In genomic region chrX:169798987-169799680, GRCm38 (mm10) we compare ENCODE assay signal across 8 mouse cellular contexts. TPM values are rescaled to one million over a fixed set of nuclear protein-coding genes. Genes with fewer than 3 reads are reported as not detected.
DNase-seq lines count a peak whose midpoint lies in the region; ATAC-seq and TF ChIP-seq lines count a peak whose summit lies in the region.

No protein-coding gene starts in this region.

- H3K36me3 ChIP-seq in E14TG2a.4 (ENCODE audit: insufficient read depth, low read length) = no peaks in the 10 kb centered on the region
- H3K36me3 ChIP-seq in heart, postnatal 0 days (replicated peaks; ENCODE audit: control insufficient read depth, insufficient read depth, low read length) = no peaks in the 10 kb centered on the region
- H3K36me3 ChIP-seq in stomach, embryonic 16.5 days (ENCODE audit: control insufficient read depth, insufficient read depth, low read length) = no peaks in the 10 kb centered on the region

- no peak overlapping the region for H3K4me3 ChIP-seq in E14TG2a.4 (replicated peaks; ENCODE audit: low read length)
- H3K4me3 ChIP-seq in heart, postnatal 0 days (ENCODE audit: low read depth, low read length) = peak overlapping the region; percentile 39
- peak overlapping the region; percentile 33; the same call in 1 of the 2 replicates for H3K4me3 ChIP-seq in stomach, embryonic 16.5 days (replicated peaks; ENCODE audit: low read length)

- ATAC-seq in heart, postnatal 0 days (ENCODE audit: insufficient read depth, low read depth) = no peak
- no peak for ATAC-seq in stomach, embryonic 16.5 days (ENCODE audit: insufficient read depth, low FRiP score)

- H3K9ac ChIP-seq in heart, postnatal 0 days (replicated peaks; ENCODE audit: low read depth, low read length) = no peak overlapping the region
- H3K9ac ChIP-seq in stomach, embryonic 16.5 days (ENCODE audit: low read length) = no peak overlapping the region

- intact Hi-C loops in gastrocnemius, postnatal 14 days (cut with DNase I; ENCODE audit: low total_unique reads) = no loop called here

- DNase-seq in 3T3-L1 (ENCODE audit: low read depth, low spot score) = peak; percentile 64
- peak; percentile 7 for DNase-seq in embryo, embryonic 11.5 days (ENCODE audit: low read depth, low spot score)
- peak; percentile 17 for DNase-seq in heart, postnatal 0 days (ENCODE audit: low spot score)
- DNase-seq in kidney, postnatal 36 days = peak; percentile 26 to 38
- DNase-seq in lung, postnatal 14 days = peak; percentile 48
- DNase-seq in gastrocnemius, postnatal 14 days = no peak

- H3K27me3 ChIP-seq in E14TG2a.4 (ENCODE audit: insufficient read depth, low read length) = no peaks in the 10 kb centered on the region
- H3K27me3 ChIP-seq in heart, postnatal 0 days (ENCODE audit: control insufficient read depth, insufficient read depth, low read length) = no peaks in the 10 kb centered on the region
- H3K27me3 ChIP-seq in stomach, embryonic 16.5 days (ENCODE audit: control insufficient read depth, insufficient read depth, low read length) = peaks cover 4% of the 10 kb centered on the region; the same call in 1 of the 2 replicates

- H3K4me1 ChIP-seq in E14TG2a.4 (replicated peaks; ENCODE audit: low read depth, low read length) = no peaks in the 10 kb centered on the region
- no peaks in the 10 kb centered on the region for H3K4me1 ChIP-seq in heart, postnatal 0 days (ENCODE audit: control insufficient read depth, insufficient read depth)
- no peaks in the 10 kb centered on the region for H3K4me1 ChIP-seq in stomach, embryonic 16.5 days (ENCODE audit: control insufficient read depth, insufficient read depth, low read length)

- peak overlapping the region; percentile 38 for H3K4me2 ChIP-seq in heart, postnatal 0 days (ENCODE audit: low read depth, low read length)
- peak overlapping the region; percentile 27; the same call in 1 of the 2 replicates for H3K4me2 ChIP-seq in stomach, embryonic 16.5 days (ENCODE audit: low read depth, low read length)

- no peaks in the 10 kb centered on the region for H3K9me3 ChIP-seq in E14TG2a.4 (ENCODE audit: low read length)
- H3K9me3 ChIP-seq in heart, postnatal 0 days (replicated peaks; ENCODE audit: control insufficient read depth, low read length) = no peaks in the 10 kb centered on the region
- no peaks in the 10 kb centered on the region for H3K9me3 ChIP-seq in stomach, embryonic 16.5 days (replicated peaks; ENCODE audit: control insufficient read depth, low read length)

- no peak for TF ChIP-seq EP300 in heart, postnatal 0 days (IDR thresholded peaks at IDR 0.05; ENCODE audit: low read depth)

- H3K27ac ChIP-seq in heart, postnatal 0 days (ENCODE audit: low read depth) = no peak overlapping the region
- no peak overlapping the region for H3K27ac ChIP-seq in stomach, embryonic 16.5 days (ENCODE audit: low read length)

- 0 out of 2 replicates have a peak, but pooled peaks have one; percentile 14 for TF ChIP-seq CTCF in E14TG2a.4 (conservative IDR thresholded peaks at IDR 0.05; ENCODE audit: low read length)
- TF ChIP-seq CTCF in heart, postnatal 0 days (IDR thresholded peaks at IDR 0.05; ENCODE audit: low read depth) = peak; percentile 45

- WGBS in heart, postnatal 0 days = 5% methylated on average over 11 of the region's 11 CpGs
- 5% methylated on average over 11 of the region's 11 CpGs for WGBS in stomach, embryonic 16.5 days

RNA-seq across cellular contexts. Expression of gene 4933400A11Rik, which starts 19.7 kb away (rescaled TPM):
- total RNA-seq in heart, postnatal 0 days (2014; rRNA removed; ENCODE audit: low replicate concordance) = not detected in 2 replicates
- polyA plus RNA-seq in heart, postnatal 0 days (2015; fragmentation: Nextera tagmentation; extraction: Ambion mirVana) = 0.27 TPM in 2 replicates
- polyA plus RNA-seq in stomach, embryonic 16.5 days (2015; fragmentation: Nextera tagmentation; extraction: Ambion mirVana) = 0.22 and 0.31 TPM in 2 replicates
- total RNA-seq in gastrocnemius, postnatal 14 days (2021) = not detected
